9 mouse cellular contexts compared by ENCODE assay signal in genomic region chr6:93758114-93758513, GRCm38 (mm10).
DNase-seq lines count a peak whose midpoint lies in the region; ATAC-seq and TF ChIP-seq lines count a peak whose summit lies in the region.
"Had no signal": no experiment of that assay in that cellular context is flagged by ENCODE, and none has a peak within 500 bp of the region (broad histone marks: within the 10 kb centered on the region; RNA-seq: fewer than 3 reads in every experiment).

No protein-coding gene starts in this region.

- peaks cover 9% of the 10 kb centered on the region for H3K36me3 ChIP-seq in liver, adult 2 months (ENCODE audit: control insufficient read depth, insufficient read depth, low read length)
- no peaks in the 10 kb centered on the region for H3K36me3 ChIP-seq in liver, embryonic 11.5 days (ENCODE audit: control insufficient read depth, insufficient read depth, low read length)
- H3K36me3 ChIP-seq in intestine, postnatal 0 days (ENCODE audit: control insufficient read depth, insufficient read depth): peaks cover 8% of the 10 kb centered on the region; the same call in 1 of the 2 replicates

- no peak overlapping the region for H3K4me2 ChIP-seq in liver, embryonic 11.5 days
- H3K4me2 ChIP-seq in intestine, postnatal 0 days (replicated peaks; ENCODE audit: low read depth): peak overlapping the region; percentile 35; the same call in 1 of the 2 replicates

- H3K4me1 ChIP-seq in liver, adult 2 months (ENCODE audit: control insufficient read depth, insufficient read depth, low read length): no peaks in the 10 kb centered on the region
- H3K4me1 ChIP-seq in liver, embryonic 11.5 days (replicated peaks; ENCODE audit: control insufficient read depth, insufficient read depth, low read length): no peaks in the 10 kb centered on the region
- H3K4me1 ChIP-seq in intestine, postnatal 0 days (replicated peaks; ENCODE audit: control insufficient read depth, insufficient read depth, low read length): 0 out of 2 replicates have a peak, but pooled peaks cover 5% of the 10 kb centered on the region
- H3K4me1 ChIP-seq in olfactory bulb, adult 2 months (ENCODE audit: control insufficient read depth, insufficient read depth, low read length): no peaks in the 10 kb centered on the region

- no peaks in the 10 kb centered on the region for H3K27me3 ChIP-seq in liver, adult 2 months (ENCODE audit: control insufficient read depth, insufficient read depth, low read length)
- H3K27me3 ChIP-seq in liver, embryonic 11.5 days (replicated peaks; ENCODE audit: control insufficient read depth, insufficient read depth, low read length): no peaks in the 10 kb centered on the region
- no peaks in the 10 kb centered on the region for H3K27me3 ChIP-seq in intestine, postnatal 0 days (replicated peaks; ENCODE audit: control insufficient read depth, insufficient read depth, low read length)
- H3K27me3 ChIP-seq: limb, embryonic 13.5 days had no signal

- no peak overlapping the region for H3K27ac ChIP-seq in liver, adult 2 months (replicated peaks; ENCODE audit: insufficient read depth, low read depth, low read length)
- H3K27ac ChIP-seq in liver, embryonic 11.5 days (ENCODE audit: low read depth, low read length): no peak overlapping the region
- H3K27ac ChIP-seq in intestine, postnatal 0 days (ENCODE audit: low read depth, low read length): peak overlapping the region; percentile 80
- peak overlapping the region; percentile 71 for H3K27ac ChIP-seq in olfactory bulb, adult 2 months (ENCODE audit: insufficient read depth, low read depth, low read length)

- no peak for TF ChIP-seq POLR2A in liver, adult 2 months (IDR thresholded peaks at IDR 0.05; ENCODE audit: extremely low read depth, insufficient read depth, low read length)
- no peak for TF ChIP-seq POLR2A in olfactory bulb, adult 2 months (IDR thresholded peaks at IDR 0.05; ENCODE audit: insufficient read depth, low read depth, low read length)

- no peak for TF ChIP-seq CTCF in liver, adult 2 months (IDR thresholded peaks at IDR 0.05; ENCODE audit: low read depth, low read length)
- TF ChIP-seq CTCF in intestine, postnatal 0 days (IDR thresholded peaks at IDR 0.05; ENCODE audit: low read depth): no peak
- TF ChIP-seq CTCF in olfactory bulb, adult 2 months (IDR thresholded peaks at IDR 0.05; ENCODE audit: insufficient read depth, low read depth, low read length): no peak

- H3K4me3 ChIP-seq in liver, adult 2 months (ENCODE audit: insufficient read depth, low read depth, low read length): no peak overlapping the region
- H3K4me3 ChIP-seq in liver, embryonic 11.5 days (ENCODE audit: low read depth, low read length): no peak overlapping the region
- H3K4me3 ChIP-seq in intestine, postnatal 0 days (ENCODE audit: low read depth, low read length): no peak overlapping the region
- no peak overlapping the region for H3K4me3 ChIP-seq in olfactory bulb, adult 2 months (ENCODE audit: insufficient read depth, low read depth, low read length)
- H3K4me3 ChIP-seq: limb, embryonic 13.5 days had no signal

- no peak for ATAC-seq in liver, embryonic 11.5 days (replicated peaks; ENCODE audit: low FRiP score)
- peak; percentile 95 for ATAC-seq in intestine, postnatal 0 days

- DNase-seq in adrenal gland, postnatal 14 days: peak; percentile 25
- no peak for DNase-seq in adrenal gland, postnatal 36 days
- DNase-seq in liver, adult 2 months (ENCODE audit: extremely low read depth, low read depth, low spot score): peak; percentile 48
- no peak for DNase-seq in liver, embryonic 11.5 days (ENCODE audit: low spot score)
- no peak for DNase-seq in right cerebral cortex, adult 2 months (ENCODE audit: low spot score in 2 of 2)
- no peak for DNase-seq in embryo, embryonic 10.5 days (ENCODE audit: low spot score)

- H3K9ac ChIP-seq in liver, adult 2 months (ENCODE audit: low read depth, low read length): no peak overlapping the region
- no peak overlapping the region for H3K9ac ChIP-seq in liver, embryonic 11.5 days (ENCODE audit: low read depth, low read length)
- no peak overlapping the region; the same call in 1 of the 2 replicates for H3K9ac ChIP-seq in intestine, postnatal 0 days (ENCODE audit: low read depth, low read length)
- H3K9ac ChIP-seq: limb, embryonic 13.5 days had no signal

- WGBS in liver, adult 2 months: 34% methylated on average over 3 of the region's 3 CpGs
- 61% methylated on average over 3 of the region's 3 CpGs for WGBS in liver, embryonic 11.5 days
- 31% methylated on average over 3 of the region's 3 CpGs for WGBS in intestine, postnatal 0 days
- WGBS in olfactory bulb, adult 2 months: 65% methylated on average over 3 of the region's 3 CpGs

- no peaks in the 10 kb centered on the region for H3K9me3 ChIP-seq in liver, embryonic 11.5 days (ENCODE audit: control insufficient read depth, low read length)
- H3K9me3 ChIP-seq in intestine, postnatal 0 days (ENCODE audit: control insufficient read depth): no peaks in the 10 kb centered on the region
- H3K9me3 ChIP-seq: limb, embryonic 13.5 days had no signal

- no peaks in the 10 kb centered on the region for H3K79me2 ChIP-seq in liver, adult 2 months (ENCODE audit: control insufficient read depth, insufficient read depth, low read length)

Comparison
In these comparisons a context has a peak if more than half of its experiments do, and no peak if none do; other contexts are left out.
1. DNase-seq: peak in adrenal gland, postnatal 14 days (single experiment) and liver, adult 2 months (single experiment); none in adrenal gland, postnatal 36 days (0 of 2), liver, embryonic 11.5 days (single experiment), right cerebral cortex, adult 2 months (0 of 2) and embryo, embryonic 10.5 days (single experiment).
2. H3K27ac ChIP-seq: peak in intestine, postnatal 0 days (single experiment) and olfactory bulb, adult 2 months (single experiment); none in liver, adult 2 months (single experiment) and liver, embryonic 11.5 days (single experiment).